Mouse (Mus musculus) ovary, adult 10 weeks (tissue): ENCODE measurements around the gene Bcl7b. TPM values are rescaled to one million over a fixed set of nuclear protein-coding genes. Genes with fewer than 3 reads are reported as not detected.

Source experiments
- polyA plus RNA-seq: library from polyadenylated mRNA; stranded (reverse); fragments of 350-450 nt; fragmentation: Illumina TruSeq; extraction: RNeasy Lipid Tissue Mini Kit (QIAGEN cat#74804); gene quantifications from one replicate; pipeline ENCODE4 v1.2.3, GENCODE M21; 2014

Bcl7b gene
- 11.5 TPM for polyA plus RNA-seq

DNA sequence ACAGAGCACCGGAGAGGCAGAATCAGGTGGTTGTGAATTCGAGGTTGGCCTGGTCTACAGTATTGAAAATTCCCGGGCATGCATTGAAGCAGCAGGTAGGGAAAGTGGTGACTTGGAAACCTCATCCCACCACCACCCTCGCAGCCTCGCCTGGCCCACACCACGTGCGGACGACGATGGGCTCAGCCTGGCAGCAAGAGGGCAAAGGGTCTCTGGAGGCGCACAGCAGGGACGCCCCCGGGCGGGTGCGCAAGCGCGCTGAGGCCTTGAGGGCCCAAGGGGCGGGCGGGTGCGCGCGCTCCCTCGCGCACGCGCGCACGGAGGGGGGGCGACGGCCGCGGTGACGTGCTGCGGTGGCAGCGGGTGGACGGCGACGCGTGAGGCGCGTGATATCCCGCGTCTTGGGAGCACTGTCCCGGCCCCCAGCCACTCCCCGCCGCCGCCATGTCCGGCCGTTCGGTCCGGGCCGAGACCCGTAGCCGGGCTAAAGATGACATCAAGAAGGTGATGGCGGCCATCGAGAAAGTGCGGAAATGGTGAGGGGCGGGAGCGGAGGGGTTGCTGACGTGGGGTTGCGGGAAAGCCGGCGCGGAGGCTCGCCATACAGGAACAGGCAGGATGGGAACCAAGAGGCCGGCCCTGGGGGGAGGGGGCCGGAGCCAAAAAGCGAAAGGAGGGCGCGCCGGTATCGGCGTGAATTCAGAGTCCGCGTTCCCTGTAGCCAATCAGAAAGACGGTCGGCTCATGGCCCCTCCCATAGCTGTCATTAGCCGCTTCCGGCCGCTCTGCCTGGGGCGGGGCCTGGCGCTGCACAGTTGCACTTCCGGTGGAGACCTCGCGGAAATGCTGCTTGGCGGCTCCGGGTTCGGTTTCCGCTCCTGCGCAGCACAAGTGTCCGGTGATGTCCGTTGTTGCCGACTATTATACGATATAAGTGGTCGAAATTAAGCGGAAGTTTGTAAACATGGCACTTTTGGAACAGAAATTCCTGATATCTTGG lies at the start of gene Bcl7b:
TSS of gene Bcl7b (plus strand) at position 221 of the 1,000 bp plus-strand sequence.

DNA sequence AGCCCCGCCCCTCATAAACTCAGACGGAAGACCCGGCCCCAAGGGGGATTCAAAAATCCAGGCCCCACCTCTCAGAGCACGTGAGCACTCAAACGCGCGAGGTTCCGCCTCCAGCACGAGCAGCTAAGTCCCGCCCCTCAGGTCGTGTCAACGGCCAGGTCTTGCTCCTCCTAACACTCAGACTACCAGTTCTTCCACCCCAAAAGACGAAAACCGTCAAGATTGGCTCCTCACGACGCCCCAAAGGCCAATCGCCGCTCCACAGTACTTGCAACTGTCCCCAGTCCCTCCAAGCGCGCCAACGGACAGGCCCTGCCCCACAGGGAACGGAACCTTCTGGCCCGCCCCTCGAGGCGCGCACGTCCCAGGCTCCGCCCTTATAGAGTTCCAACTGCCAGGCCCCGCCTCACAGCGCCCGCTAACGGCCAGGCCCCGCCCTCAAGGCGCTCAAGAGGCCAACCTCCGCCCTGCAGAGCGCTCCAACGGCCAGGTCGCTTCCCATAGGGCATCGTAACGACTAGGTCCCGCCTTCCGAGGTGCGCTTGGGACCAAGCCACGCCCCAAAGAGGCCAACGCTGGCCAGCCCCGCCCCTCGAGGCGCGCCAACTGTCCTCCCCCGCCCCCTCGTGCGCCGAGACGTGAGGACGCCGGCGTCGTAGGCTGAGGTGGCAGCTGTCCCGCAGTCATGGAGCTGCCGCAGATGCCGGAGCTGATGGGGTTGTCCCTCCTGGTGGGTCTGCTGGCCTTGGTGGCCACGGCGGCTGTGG lies 18.8 kb upstream of the Bcl7b start, which contains the start of gene Tbl2:
TSS of gene Tbl2 (plus strand) at position 605 of the 767 bp plus-strand sequence.

DNA sequence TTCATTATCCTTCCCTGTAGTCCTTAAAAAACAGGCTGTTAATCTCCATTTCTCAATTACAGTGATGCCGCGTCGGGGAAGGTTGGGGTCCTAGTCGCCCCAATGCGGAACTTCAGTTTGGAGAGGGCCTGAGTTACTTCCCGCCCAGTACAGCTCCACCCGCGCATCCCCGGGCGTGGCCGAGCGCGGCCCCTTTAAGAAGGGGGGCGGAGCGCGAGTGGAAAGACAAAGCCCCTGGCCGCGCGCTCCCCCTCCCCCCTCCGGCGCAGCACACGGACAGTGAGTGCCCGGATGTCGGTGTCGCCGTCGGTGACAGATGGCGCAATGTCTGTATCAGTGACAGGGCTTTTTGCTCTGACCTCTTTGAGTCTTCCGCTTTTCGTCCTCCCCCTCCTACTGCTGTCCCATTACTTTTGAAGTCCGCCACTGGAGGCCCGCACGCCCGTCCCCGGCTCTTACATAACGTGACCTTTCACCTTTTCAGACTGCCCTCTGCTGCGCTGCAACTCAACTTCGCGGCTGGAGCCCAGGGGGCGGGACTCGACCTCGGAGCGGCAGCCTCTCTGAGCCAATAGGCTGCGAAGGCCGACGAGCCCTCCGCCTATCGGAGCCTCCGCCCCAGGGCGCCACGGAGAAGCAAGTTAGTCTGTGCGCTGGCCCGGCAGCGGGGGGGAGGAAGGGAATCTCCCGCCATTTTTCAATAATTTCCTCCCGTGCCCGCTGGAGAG lies 18.7 kb downstream of the Bcl7b start, which contains the start of gene Baz1b:
TSS of gene Baz1b (plus strand) at position 644 of the 728 bp plus-strand sequence.

Other genes with a start within 250 kb of the Bcl7b start
- gene Mettl27, start 235.9 kb upstream of the Bcl7b start, polyA plus RNA-seq: 10.4 TPM
- not detected for gene Cldn4, start 221.3 kb upstream of the Bcl7b start, polyA plus RNA-seq
- not detected for gene Cldn3, start 182.1 kb upstream of the Bcl7b start, polyA plus RNA-seq
- 2.2 TPM for gene Abhd11, start 159.1 kb upstream of the Bcl7b start, polyA plus RNA-seq
- not detected for gene Stx1a, start 144.8 kb upstream of the Bcl7b start, polyA plus RNA-seq
- 8.9 TPM for gene Dnajc30, start 104.1 kb upstream of the Bcl7b start, polyA plus RNA-seq
- 10.2 TPM for gene Bud23, start 103.3 kb upstream of the Bcl7b start, polyA plus RNA-seq
- gene Vps37d, start 90.0 kb upstream of the Bcl7b start, polyA plus RNA-seq: 0.31 TPM
- gene Mlxipl, start 78.4 kb upstream of the Bcl7b start, polyA plus RNA-seq: 0.60 TPM
- gene Tbl2, start 18.6 kb upstream of the Bcl7b start, polyA plus RNA-seq: 8.5 TPM
- gene Baz1b, start 19.0 kb downstream of the Bcl7b start, polyA plus RNA-seq: 77.9 TPM
- gene Fzd9, start 82.9 kb downstream of the Bcl7b start, polyA plus RNA-seq: not detected
- gene Fkbp6, start 181.8 kb downstream of the Bcl7b start, polyA plus RNA-seq: not detected
- gene Trim50, start 185.0 kb downstream of the Bcl7b start, polyA plus RNA-seq: not detected
- gene Nsun5, start 201.7 kb downstream of the Bcl7b start, polyA plus RNA-seq: 3.6 TPM
- 4.7 TPM for gene Pom121, start 226.3 kb downstream of the Bcl7b start, polyA plus RNA-seq